ENCODE assay signal across 27 mouse cellular contexts in genomic region chr13:74845886-74846285, GRCm38 (mm10). TPM values are rescaled to one million over a fixed set of nuclear protein-coding genes. Genes with fewer than 3 reads are reported as not detected.
A peak's percentile ranks its signal among the peaks of the same experiment; 100 is the strongest.
DNase-seq lines count a peak whose midpoint lies in the region; ATAC-seq and TF ChIP-seq lines count a peak whose summit lies in the region.
"Had no signal": no experiment of that assay in that cellular context is flagged by ENCODE, and none has a peak within 500 bp of the region (broad histone marks: within the 10 kb centered on the region; RNA-seq: fewer than 3 reads in every experiment).

No protein-coding gene starts in this region.

- H3K27me3 ChIP-seq in hindbrain, postnatal 0 days (ENCODE audit: insufficient read depth, low read length), result no peaks in the 10 kb centered on the region
- H3K27me3 ChIP-seq: embryonic facial prominence, embryonic 12.5 days; forebrain, embryonic 13.5 days; hindbrain, embryonic 13.5 days; intestine, embryonic 15.5 days; kidney, embryonic 15.5 days; limb, embryonic 12.5 days had no signal

- TF ChIP-seq CTCF in layer of hippocampus, adult 2 months (conservative IDR thresholded peaks at IDR 0.05), result no peak
- no peak for TF ChIP-seq CTCF in hindbrain, postnatal 0 days (IDR thresholded peaks at IDR 0.05; ENCODE audit: low read depth)

- H3K36me3 ChIP-seq in hindbrain, postnatal 0 days (ENCODE audit: insufficient read depth, low read length), result no peaks in the 10 kb centered on the region
- H3K36me3 ChIP-seq: embryonic facial prominence, embryonic 12.5 days; G1E; hindbrain, embryonic 13.5 days; intestine, embryonic 15.5 days; kidney, embryonic 15.5 days; limb, embryonic 12.5 days; midbrain, embryonic 10.5 days had no signal

- H3K27ac ChIP-seq in layer of hippocampus, adult 2 months, result no peak overlapping the region
- no peak overlapping the region for H3K27ac ChIP-seq in hindbrain, postnatal 0 days
- H3K27ac ChIP-seq: embryonic facial prominence, embryonic 12.5 days; forebrain, embryonic 13.5 days; heart, adult 2 months; hindbrain, embryonic 13.5 days; intestine, embryonic 15.5 days; kidney, embryonic 15.5 days; limb, embryonic 12.5 days; macrophage; midbrain, embryonic 10.5 days had no signal

- DNase-seq in CD4-positive, CD25-positive, alpha-beta regulatory T cell, adult 2 months (ENCODE audit: low read depth, low spot score), result peak; percentile 72
- peak; percentile 27 for DNase-seq in ES-CJ7 (ENCODE audit: low read depth, low spot score)
- peak; percentile 70 for DNase-seq in induced T-regulatory cell, adult 2 months (ENCODE audit: low read depth)
- DNase-seq in thymus, postnatal 25 days, result peak; percentile 16
- DNase-seq in layer of hippocampus, adult 2 months (ENCODE audit: low spot score in 2 of 2), result no peak
- no peak for DNase-seq in hindbrain, postnatal 0 days (ENCODE audit: low spot score)
- no peak for DNase-seq in kidney, adult 18-20 months
- DNase-seq: adrenal gland, postnatal 14 days; B cell, adult 2 months; cerebellum, adult 11-12 months; cerebellum, postnatal 14 days; gastrocnemius, postnatal 36 days; heart, adult 2 months; kidney, postnatal 36 days; liver, postnatal 0 days had no signal

- 68% methylated on average over 1 of the region's 1 CpGs for WGBS in hindbrain, postnatal 0 days

- H3K4me1 ChIP-seq in hindbrain, postnatal 0 days (ENCODE audit: insufficient read depth, low read length), result no peaks in the 10 kb centered on the region
- H3K4me1 ChIP-seq: embryonic facial prominence, embryonic 12.5 days; forebrain, embryonic 13.5 days; hindbrain, embryonic 13.5 days; intestine, embryonic 15.5 days; kidney, embryonic 15.5 days; limb, embryonic 12.5 days; midbrain, embryonic 10.5 days had no signal

- no peak overlapping the region for H3K9ac ChIP-seq in hindbrain, postnatal 0 days (replicated peaks; ENCODE audit: low read length)
- H3K9ac ChIP-seq: embryonic facial prominence, embryonic 12.5 days; forebrain, embryonic 13.5 days; hindbrain, embryonic 13.5 days; intestine, embryonic 15.5 days; kidney, embryonic 15.5 days; limb, embryonic 12.5 days; liver, postnatal 0 days had no signal

- no peaks in the 10 kb centered on the region for H3K9me3 ChIP-seq in hindbrain, postnatal 0 days (ENCODE audit: low read length)
- H3K9me3 ChIP-seq: embryonic facial prominence, embryonic 12.5 days; forebrain, embryonic 13.5 days; G1E; hindbrain, embryonic 13.5 days; intestine, embryonic 15.5 days; kidney, embryonic 15.5 days; limb, embryonic 12.5 days; midbrain, embryonic 10.5 days had no signal

- ATAC-seq in hindbrain, postnatal 0 days, result no peak
- ATAC-seq: forebrain, embryonic 13.5 days; intestine, embryonic 15.5 days; liver, postnatal 0 days; lung, postnatal 0 days; Patski had no signal

- H3K4me3 ChIP-seq in layer of hippocampus, adult 2 months, result no peak overlapping the region
- no peak overlapping the region for H3K4me3 ChIP-seq in hindbrain, postnatal 0 days (ENCODE audit: low read length)
- H3K4me3 ChIP-seq: embryonic facial prominence, embryonic 12.5 days; forebrain, embryonic 13.5 days; heart, adult 2 months; hindbrain, embryonic 13.5 days; intestine, embryonic 15.5 days; kidney, embryonic 15.5 days; limb, embryonic 12.5 days; midbrain, embryonic 10.5 days had no signal

- H3K4me2 ChIP-seq in hindbrain, postnatal 0 days (ENCODE audit: low read depth, low read length), result no peak overlapping the region
- H3K4me2 ChIP-seq: embryonic facial prominence, embryonic 12.5 days; forebrain, embryonic 13.5 days; hindbrain, embryonic 13.5 days; intestine, embryonic 15.5 days; kidney, embryonic 15.5 days; limb, embryonic 12.5 days; liver, embryonic 11.5 days had no signal

RNA-seq across cellular contexts. Expression of gene Cast, which starts 37.3 kb away (rescaled TPM):
- total RNA-seq in layer of hippocampus, adult 2 months (2021), result 1 to 10 TPM; 6.6 to 7.1 TPM
- total RNA-seq in hindbrain, postnatal 0 days (2014; rRNA removed), result 2.9 and 4.2 TPM in 2 replicates
- polyA plus RNA-seq in hindbrain, postnatal 0 days (2015; fragmentation: Nextera tagmentation; extraction: Ambion mirVana), result 7.5 and 7.7 TPM in 2 replicates

Comparison
In these comparisons a context has a peak if more than half of its experiments do, and no peak if none do; other contexts are left out.
1. DNase-seq: peak in CD4-positive, CD25-positive, alpha-beta regulatory T cell, adult 2 months (single experiment), ES-CJ7 (single experiment), induced T-regulatory cell, adult 2 months (single experiment) and thymus, postnatal 25 days (single experiment); none in layer of hippocampus, adult 2 months (0 of 2), hindbrain, postnatal 0 days (single experiment) and kidney, adult 18-20 months (single experiment).